Mouse (Mus musculus): ENCODE data around the gene Itpr2. TPM values are rescaled to one million over a fixed set of nuclear protein-coding genes. Genes with fewer than 3 reads are reported as not detected.

The Itpr2 gene
- polyA plus RNA-seq, 1 experiment, result 25.5 TPM

GRCm38 (mm10) chr6:146321951-146322350 is 180.1 kb downstream of the Itpr2 start:
- no peak for TF ChIP-seq POLR2A (IDR thresholded peaks at IDR 0.05; ENCODE audit: borderline replicate concordance, extremely low read depth, low read depth, low read length)
- TF ChIP-seq CTCF (IDR thresholded peaks at IDR 0.05; ENCODE audit: insufficient read depth, low read length), result no peak
- no peak for DNase-seq
- WGBS, result 61% methylated on average over 4 of the region's 4 CpGs
- no peak overlapping the region for H3K4me3 ChIP-seq (replicated peaks; ENCODE audit: extremely low read depth, low read depth, low read length)
- no peaks in the 10 kb centered on the region; the same call in 1 of the 2 replicates for H3K4me1 ChIP-seq (ENCODE audit: control insufficient read depth, insufficient read depth, low read length)

DNA sequence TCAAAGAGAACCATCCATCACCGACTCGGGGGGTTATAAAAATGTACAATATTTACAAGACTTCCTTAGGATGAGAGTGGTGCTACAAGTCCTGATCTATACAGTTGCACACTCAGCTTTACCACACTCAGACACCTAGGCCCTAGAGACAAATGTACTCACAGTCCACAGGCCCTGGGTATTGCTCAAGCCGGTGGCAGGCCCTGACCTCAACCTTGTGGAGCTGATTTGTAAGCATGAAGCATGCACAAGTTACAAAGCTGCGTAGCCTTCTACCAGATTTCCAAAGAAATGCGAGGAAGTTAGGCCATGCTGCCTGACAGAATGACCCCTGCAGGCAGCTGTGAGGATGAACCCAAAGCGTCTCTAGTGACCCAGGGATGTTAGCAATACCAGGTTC is 185.6 kb downstream of the Itpr2 start:
- no peak for DNase-seq
- Histone ChIP-seq H3K4me3 (replicated peaks; ENCODE audit: extremely low read depth, low read depth, low read length) (no peak overlapping the region), H3K4me1 (ENCODE audit: control insufficient read depth, insufficient read depth, low read length) (no peaks in the 10 kb centered on the region)
- 78% methylated on average over 6 of the region's 6 CpGs for WGBS
- TF ChIP-seq CTCF (IDR thresholded peaks at IDR 0.05; ENCODE audit: insufficient read depth, low read length) (no peak), POLR2A (IDR thresholded peaks at IDR 0.05; ENCODE audit: borderline replicate concordance, extremely low read depth, low read depth, low read length) (no peak)

DNA sequence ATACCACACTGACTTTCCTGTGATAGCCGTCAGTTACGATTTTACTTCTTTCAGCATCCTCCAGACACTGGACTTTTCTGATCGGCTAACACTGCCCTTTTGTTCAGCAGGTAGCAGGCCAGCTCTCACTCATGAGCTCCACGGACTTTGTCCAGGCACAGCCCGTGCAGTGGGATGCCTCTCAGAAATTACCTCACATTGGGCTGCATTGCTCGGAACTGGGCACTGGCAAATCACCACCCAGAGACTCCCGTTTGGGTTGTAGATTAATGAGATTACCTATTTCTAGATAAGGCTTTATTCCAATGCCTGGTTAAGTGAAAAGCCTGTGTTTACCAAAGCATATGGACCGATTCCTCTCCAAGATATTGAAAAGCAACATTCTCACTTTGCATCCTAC is 186.9 kb downstream of the Itpr2 start:
- WGBS, result 92% methylated on average over 8 of the region's 8 CpGs
- no peak for TF ChIP-seq CTCF (IDR thresholded peaks at IDR 0.05; ENCODE audit: insufficient read depth, low read length)
- TF ChIP-seq POLR2A (IDR thresholded peaks at IDR 0.05; ENCODE audit: borderline replicate concordance, extremely low read depth, low read depth, low read length), result no peak
- no peak for DNase-seq
- H3K4me1 ChIP-seq (ENCODE audit: control insufficient read depth, insufficient read depth, low read length), result no peaks in the 10 kb centered on the region
- H3K4me3 ChIP-seq (replicated peaks; ENCODE audit: extremely low read depth, low read depth, low read length), result no peak overlapping the region

GRCm38 (mm10) chr6:146314304-146314703 is 187.7 kb downstream of the Itpr2 start:
- TF ChIP-seq POLR2A (IDR thresholded peaks at IDR 0.05; ENCODE audit: borderline replicate concordance, extremely low read depth, low read depth, low read length) (no peak), CTCF (IDR thresholded peaks at IDR 0.05; ENCODE audit: insufficient read depth, low read length) (no peak)
- 84% methylated on average over 5 of the region's 5 CpGs for WGBS
- H3K4me1 ChIP-seq (ENCODE audit: control insufficient read depth, insufficient read depth, low read length), result no peaks in the 10 kb centered on the region
- H3K4me3 ChIP-seq (replicated peaks; ENCODE audit: extremely low read depth, low read depth, low read length), result no peak overlapping the region
- no peak for DNase-seq

DNA sequence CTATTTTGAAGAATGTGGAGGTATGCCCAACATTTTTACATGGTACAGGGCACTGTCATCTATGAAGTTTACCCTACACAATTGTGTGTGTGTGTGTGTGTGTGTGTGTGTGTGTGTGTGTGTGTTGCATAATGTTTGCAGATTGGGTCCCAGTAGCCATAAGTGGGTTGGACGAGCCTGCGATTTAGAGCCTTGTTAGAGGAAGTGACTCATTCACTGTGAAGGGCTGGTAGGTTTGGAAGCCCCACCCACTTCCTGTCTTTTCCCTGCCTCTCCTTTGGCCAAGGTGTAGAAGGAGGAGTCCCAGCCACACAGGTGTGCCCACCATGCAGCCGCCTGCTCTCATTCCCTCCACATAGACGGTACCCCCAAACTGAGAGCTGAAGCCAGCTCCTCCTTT is 188.6 kb downstream of the Itpr2 start:
- 61% methylated on average over 4 of the region's 4 CpGs for WGBS
- DNase-seq, result no peak
- H3K4me1 ChIP-seq (ENCODE audit: control insufficient read depth, insufficient read depth, low read length), result no peaks in the 10 kb centered on the region
- no peak for TF ChIP-seq CTCF (IDR thresholded peaks at IDR 0.05; ENCODE audit: insufficient read depth, low read length)
- TF ChIP-seq POLR2A (IDR thresholded peaks at IDR 0.05; ENCODE audit: borderline replicate concordance, extremely low read depth, low read depth, low read length), result no peak
- no peak overlapping the region for H3K4me3 ChIP-seq (replicated peaks; ENCODE audit: extremely low read depth, low read depth, low read length)

DNA sequence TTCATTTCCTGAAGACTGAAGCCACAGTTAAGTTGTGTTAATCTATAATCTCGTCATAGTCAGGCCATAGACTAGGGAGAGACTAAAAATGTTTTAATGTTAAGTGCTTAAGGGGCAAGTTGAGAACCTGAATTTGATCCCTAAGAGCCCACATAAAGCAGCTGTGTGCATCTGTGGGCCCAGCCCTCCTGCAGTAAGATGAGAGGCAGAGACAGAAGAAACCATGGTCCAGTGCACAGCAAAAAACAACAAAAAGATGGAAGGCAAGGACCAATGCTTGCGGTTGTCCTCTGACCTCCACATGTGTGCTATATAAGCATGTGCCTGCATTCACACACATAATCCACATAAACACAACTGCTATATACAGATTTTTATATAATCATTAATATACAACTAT is 191.8 kb downstream of the Itpr2 start:
- no peak for DNase-seq
- H3K4me1 ChIP-seq (ENCODE audit: control insufficient read depth, insufficient read depth, low read length), result no peaks in the 10 kb centered on the region
- TF ChIP-seq POLR2A (IDR thresholded peaks at IDR 0.05; ENCODE audit: borderline replicate concordance, extremely low read depth, low read depth, low read length) (no peak), CTCF (IDR thresholded peaks at IDR 0.05; ENCODE audit: insufficient read depth, low read length) (no peak)
- 74% methylated on average over 2 of the region's 2 CpGs for WGBS
- no peak overlapping the region for H3K4me3 ChIP-seq (replicated peaks; ENCODE audit: extremely low read depth, low read depth, low read length)

GRCm38 (mm10) chr6:146309335-146309734 is 192.7 kb downstream of the Itpr2 start:
- peaks cover 2% of the 10 kb centered on the region; the same call in 1 of the 2 replicates for H3K4me1 ChIP-seq (ENCODE audit: control insufficient read depth, insufficient read depth, low read length)
- no peak for DNase-seq
- TF ChIP-seq CTCF (IDR thresholded peaks at IDR 0.05; ENCODE audit: insufficient read depth, low read length), result no peak
- TF ChIP-seq POLR2A (IDR thresholded peaks at IDR 0.05; ENCODE audit: borderline replicate concordance, extremely low read depth, low read depth, low read length), result no peak
- H3K4me3 ChIP-seq (replicated peaks; ENCODE audit: extremely low read depth, low read depth, low read length), result no peak overlapping the region
- WGBS, result 100% methylated on average over 1 of the region's 1 CpGs

GRCm38 (mm10) chr6:146305995-146306394 is 196.0 kb downstream of the Itpr2 start:
- Histone ChIP-seq H3K4me3 (replicated peaks; ENCODE audit: extremely low read depth, low read depth, low read length) (no peak overlapping the region), H3K4me1 (ENCODE audit: control insufficient read depth, insufficient read depth, low read length) (peaks cover 2% of the 10 kb centered on the region; the same call in 1 of the 2 replicates)
- TF ChIP-seq CTCF (IDR thresholded peaks at IDR 0.05; ENCODE audit: insufficient read depth, low read length) (no peak), POLR2A (IDR thresholded peaks at IDR 0.05; ENCODE audit: borderline replicate concordance, extremely low read depth, low read depth, low read length) (no peak)
- no peak for DNase-seq
- 45% methylated on average over 3 of the region's 3 CpGs for WGBS

GRCm38 (mm10) chr6:146304088-146304487 is 197.9 kb downstream of the Itpr2 start:
- no peak for DNase-seq
- TF ChIP-seq POLR2A (IDR thresholded peaks at IDR 0.05; ENCODE audit: borderline replicate concordance, extremely low read depth, low read depth, low read length), result no peak
- no peak for TF ChIP-seq CTCF (IDR thresholded peaks at IDR 0.05; ENCODE audit: insufficient read depth, low read length)
- no peak overlapping the region for H3K4me3 ChIP-seq (replicated peaks; ENCODE audit: extremely low read depth, low read depth, low read length)
- peaks cover 2% of the 10 kb centered on the region; the same call in 1 of the 2 replicates for H3K4me1 ChIP-seq (ENCODE audit: control insufficient read depth, insufficient read depth, low read length)
- WGBS, result 96% methylated on average over 11 of the region's 11 CpGs

GRCm38 (mm10) chr6:146303336-146303735 is 198.7 kb downstream of the Itpr2 start:
- TF ChIP-seq CTCF (IDR thresholded peaks at IDR 0.05; ENCODE audit: insufficient read depth, low read length), result no peak
- TF ChIP-seq POLR2A (IDR thresholded peaks at IDR 0.05; ENCODE audit: borderline replicate concordance, extremely low read depth, low read depth, low read length), result no peak
- H3K4me1 ChIP-seq (ENCODE audit: control insufficient read depth, insufficient read depth, low read length), result peaks cover 2% of the 10 kb centered on the region; the same call in 1 of the 2 replicates
- H3K4me3 ChIP-seq (replicated peaks; ENCODE audit: extremely low read depth, low read depth, low read length), result no peak overlapping the region
- WGBS, result 69% methylated on average over 2 of the region's 2 CpGs
- no peak for DNase-seq
